Mouse (Mus musculus) urinary bladder, postnatal 4 days (tissue): Measurements from ENCODE around the gene Aarsd1.
"Not testable (repeated sequence)": the region's sequence is repeated elsewhere in the genome, so short reads cannot be mapped to it uniquely, and the experiment has no call there.

ENCODE experiments used
- DNase-seq, 2 experiments: peaks; one replicate each; pipeline ENCODE4 v3.0.0; 2021 to 2022; ENCODE audit warnings: low spot score in 2 of 2

Aarsd1 gene

GRCm38 (mm10) chr11:101417101-101417855, at the start of gene Aarsd1:
Aarsd1 (minus strand) TSS chr11:101417615.
- DNase-seq, result peak; percentile 83 to 92

- not testable (repeated sequence) for DNase-seq
These were observed 49.1 kb upstream of the Aarsd1 start for GRCm38 (mm10) chr11:101466552-101466950.

- DNase-seq, result peak; percentile 70 to 77
These were observed 48.6 kb upstream of the Aarsd1 start, which contains the start of gene Vat1 for GRCm38 (mm10) chr11:101465869-101466551. Vat1 (minus strand) TSS chr11:101466230.

- peak; percentile 80 to 81 for DNase-seq
These were observed 47.9 kb upstream of the Aarsd1 start for GRCm38 (mm10) chr11:101465101-101465868.

- DNase-seq, result no peak
These were observed 47.0 kb upstream of the Aarsd1 start, which contains the start of gene Rnd2 for GRCm38 (mm10) chr11:101464211-101465100. Rnd2 (plus strand) TSS chr11:101464999.

- no peak for DNase-seq
These were observed 45.4 kb upstream of the Aarsd1 start for GRCm38 (mm10) chr11:101462583-101463440.

- DNase-seq, result no peak
These were observed 44.7 kb upstream of the Aarsd1 start for GRCm38 (mm10) chr11:101462141-101462540.

- no peak for DNase-seq
These were observed 42.9 kb upstream of the Aarsd1 start for GRCm38 (mm10) chr11:101460321-101460720.

- no peak for DNase-seq
These were observed 42.3 kb upstream of the Aarsd1 start for GRCm38 (mm10) chr11:101459716-101460115.

GRCm38 (mm10) chr11:101458217-101458616, 40.8 kb upstream of the Aarsd1 start:
- DNase-seq, result no peak

GRCm38 (mm10) chr11:101457631-101458030, 40.2 kb upstream of the Aarsd1 start:
- DNase-seq, result no peak

GRCm38 (mm10) chr11:101455627-101456026, 38.2 kb upstream of the Aarsd1 start:
- DNase-seq, result no peak

GRCm38 (mm10) chr11:101454702-101455101, 37.3 kb upstream of the Aarsd1 start:
- DNase-seq, result no peak

- DNase-seq, result peak in 1 of 2 experiments; percentile 34
These were observed 34.8 kb upstream of the Aarsd1 start for GRCm38 (mm10) chr11:101452093-101452774.

- DNase-seq, result no peak
These were observed 34.1 kb upstream of the Aarsd1 start for GRCm38 (mm10) chr11:101451536-101451935.

GRCm38 (mm10) chr11:101450394-101450793, 33.0 kb upstream of the Aarsd1 start:
- DNase-seq, result no peak

- not testable (repeated sequence) for DNase-seq
These were observed 32.2 kb upstream of the Aarsd1 start for GRCm38 (mm10) chr11:101449596-101449995.

- DNase-seq, result no peak
These were observed 31.5 kb upstream of the Aarsd1 start for GRCm38 (mm10) chr11:101448899-101449298.

GRCm38 (mm10) chr11:101448274-101448746, 30.9 kb upstream of the Aarsd1 start, which contains the start of gene Ifi35:
Ifi35 (plus strand) TSS chr11:101448407.
- peak in 1 of 2 experiments; percentile 61 for DNase-seq
